Mouse (Mus musculus) embryo, embryonic 10.5 days (tissue): ENCODE data around the gene Gm20696.

Source experiments
- DNase-seq: peaks from one replicate; pipeline ENCODE4 v3.0.0-alpha.2; 2015; ENCODE audit warnings: low spot score

Gm20696 gene

GRCm38 (mm10) chr6:99439214-99439877 is 227.3 kb downstream of the Gm20696 start:
- peak; percentile 33 for DNase-seq

DNA sequence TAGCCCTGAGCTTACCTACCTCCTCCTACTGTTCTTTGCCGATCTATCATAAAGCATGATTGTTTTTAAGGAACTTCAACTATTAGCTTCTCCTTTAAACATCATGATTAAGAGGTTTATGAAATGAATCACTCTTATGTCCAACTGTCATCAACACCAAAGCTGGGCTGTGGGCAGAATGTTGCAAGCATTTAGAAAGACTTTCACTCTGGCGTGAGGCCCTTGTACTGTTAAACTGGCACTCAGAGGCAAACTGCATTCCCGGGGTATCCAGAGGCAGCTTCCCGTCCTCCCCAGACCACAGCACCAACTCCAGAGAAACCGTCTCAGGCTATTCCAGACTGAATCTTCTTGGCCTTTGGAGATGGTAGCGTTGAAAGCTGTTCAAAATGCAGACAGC is 230.2 kb downstream of the Gm20696 start:
- DNase-seq, result no peak

- no peak for DNase-seq
These were observed 231.5 kb downstream of the Gm20696 start for GRCm38 (mm10) chr6:99435140-99435539.

- no peak for DNase-seq
These were observed 233.6 kb downstream of the Gm20696 start for GRCm38 (mm10) chr6:99433006-99433405.

- DNase-seq, result no peak
These were observed 234.7 kb downstream of the Gm20696 start for GRCm38 (mm10) chr6:99431941-99432340.

DNA sequence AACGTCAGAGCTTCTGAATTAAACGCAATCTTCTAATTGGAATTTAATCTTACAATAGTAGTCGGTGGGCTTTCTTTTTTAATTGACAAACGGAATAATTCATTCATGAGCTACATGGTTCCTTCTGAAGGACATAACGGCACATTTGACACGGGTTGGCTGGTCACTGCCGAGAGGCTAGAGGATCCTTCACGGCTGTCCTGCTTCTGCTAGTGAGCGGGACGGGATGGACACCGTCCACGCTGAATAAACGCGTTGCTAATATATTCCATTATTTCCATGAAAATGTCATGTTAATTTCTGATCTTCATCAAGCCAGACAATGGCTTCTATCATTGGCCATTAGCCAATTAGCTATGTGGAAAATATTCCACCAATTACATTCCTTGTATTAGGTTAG is 236.0 kb downstream of the Gm20696 start:
- no peak for DNase-seq

- no peak for DNase-seq
These were observed 237.0 kb downstream of the Gm20696 start for GRCm38 (mm10) chr6:99429378-99430131.

DNA sequence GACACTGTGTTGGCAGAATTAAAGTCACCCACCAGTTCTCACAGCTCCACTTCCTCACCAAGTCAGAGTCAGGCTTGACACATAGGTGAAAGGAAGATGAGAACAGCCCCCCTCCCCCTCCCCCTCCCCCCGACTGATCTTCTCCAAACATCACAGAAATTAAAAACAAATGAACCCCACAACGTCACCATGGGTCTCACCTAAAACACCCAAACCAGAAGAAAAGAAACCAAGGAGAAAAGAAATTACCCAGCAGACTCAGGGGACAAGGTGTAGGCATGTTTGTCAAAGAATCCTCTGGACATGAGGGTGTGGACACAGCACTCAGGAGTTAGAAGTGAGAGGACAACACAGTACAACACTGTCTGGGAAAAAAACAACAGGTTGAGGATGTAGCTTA is 237.6 kb downstream of the Gm20696 start:
- DNase-seq, result no peak

GRCm38 (mm10) chr6:99427301-99427700 is 239.3 kb downstream of the Gm20696 start:
- DNase-seq, result no peak

GRCm38 (mm10) chr6:99425044-99425443 is 241.6 kb downstream of the Gm20696 start:
- DNase-seq, result no peak

- no peak for DNase-seq
These were observed 245.9 kb downstream of the Gm20696 start for GRCm38 (mm10) chr6:99420666-99421065.

DNA sequence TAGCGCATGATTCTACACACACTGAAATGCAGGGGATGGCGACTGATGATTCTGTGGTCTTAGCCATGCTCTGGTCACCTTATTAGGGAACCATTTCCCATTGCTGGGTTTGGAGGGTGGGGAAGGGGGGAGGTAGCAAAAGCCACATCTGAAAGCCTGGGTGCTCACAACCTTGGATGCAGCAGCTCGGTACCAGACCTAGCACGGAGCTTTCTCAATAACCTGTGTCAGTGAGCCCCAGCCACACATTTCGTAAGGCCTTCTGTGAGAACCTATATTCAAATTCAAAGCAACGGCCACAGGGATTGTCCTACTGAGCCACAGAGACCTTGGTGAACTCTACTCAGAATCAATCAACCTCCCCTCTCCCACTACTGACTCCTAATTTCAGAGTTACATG is 254.0 kb downstream of the Gm20696 start:
- no peak for DNase-seq

DNA sequence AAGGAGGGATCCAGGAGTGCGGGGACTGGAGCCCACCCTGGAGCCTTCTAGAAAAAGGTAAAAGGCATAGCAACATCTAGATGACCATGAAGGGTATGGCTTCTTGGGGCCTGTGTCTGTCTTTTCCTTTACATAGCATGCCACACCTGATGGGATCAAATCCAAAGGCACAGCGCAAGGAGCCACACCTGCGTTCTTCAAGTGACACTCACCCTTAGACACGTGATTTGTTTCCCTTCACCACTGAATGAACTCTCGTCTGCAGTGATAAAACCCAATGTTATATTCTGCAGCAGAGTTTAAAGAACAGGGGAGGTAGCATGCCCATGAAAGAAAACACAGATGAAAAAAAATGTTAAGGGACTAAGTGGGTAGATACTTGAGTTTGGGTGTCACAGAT is 257.0 kb downstream of the Gm20696 start:
- no peak for DNase-seq

DNA sequence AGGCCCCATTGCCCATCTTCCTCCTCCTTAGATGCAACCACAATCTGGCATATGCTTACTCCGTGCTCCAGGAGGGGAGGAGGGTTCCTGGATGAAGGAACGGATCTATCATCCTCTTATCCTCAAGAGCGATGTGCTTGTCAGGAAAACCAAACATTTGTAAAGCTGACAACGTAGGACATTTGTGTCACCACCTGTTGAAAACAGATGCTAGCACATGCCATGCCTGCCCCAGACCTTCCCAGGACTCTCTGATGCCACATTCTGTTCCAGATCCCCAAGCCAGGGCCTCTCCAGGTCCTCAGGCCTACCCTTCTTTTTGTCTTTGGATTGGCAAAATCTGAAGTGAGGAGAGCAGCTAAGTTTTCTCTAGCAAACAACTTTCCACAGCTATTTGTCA is 257.7 kb downstream of the Gm20696 start:
- DNase-seq, result no peak

- DNase-seq, result no peak
These were observed 262.7 kb downstream of the Gm20696 start for GRCm38 (mm10) chr6:99403755-99404390.

DNA sequence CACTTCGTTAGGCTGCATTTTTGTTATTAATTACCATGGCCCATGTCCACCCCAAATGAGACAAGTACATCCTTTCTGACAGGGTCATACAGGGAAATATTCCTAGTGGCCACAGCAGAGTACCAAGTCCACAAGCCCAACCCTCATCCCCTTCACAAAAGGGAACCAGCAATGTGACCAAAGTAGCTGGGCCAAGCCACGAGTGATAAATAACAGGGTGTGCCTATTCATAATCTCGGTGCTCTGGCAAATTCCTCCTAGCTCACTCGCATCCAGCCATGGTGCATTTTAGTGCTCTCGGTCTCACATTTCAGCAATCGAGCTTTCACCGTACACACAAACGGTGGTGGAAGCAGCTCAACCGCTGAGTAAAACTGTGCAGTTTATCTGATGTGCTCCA is 263.7 kb downstream of the Gm20696 start:
- no peak for DNase-seq

- DNase-seq, result no peak
These were observed 264.2 kb downstream of the Gm20696 start for GRCm38 (mm10) chr6:99402370-99402769.

- no peak for DNase-seq
These were observed 264.8 kb downstream of the Gm20696 start for GRCm38 (mm10) chr6:99401801-99402200.

DNA sequence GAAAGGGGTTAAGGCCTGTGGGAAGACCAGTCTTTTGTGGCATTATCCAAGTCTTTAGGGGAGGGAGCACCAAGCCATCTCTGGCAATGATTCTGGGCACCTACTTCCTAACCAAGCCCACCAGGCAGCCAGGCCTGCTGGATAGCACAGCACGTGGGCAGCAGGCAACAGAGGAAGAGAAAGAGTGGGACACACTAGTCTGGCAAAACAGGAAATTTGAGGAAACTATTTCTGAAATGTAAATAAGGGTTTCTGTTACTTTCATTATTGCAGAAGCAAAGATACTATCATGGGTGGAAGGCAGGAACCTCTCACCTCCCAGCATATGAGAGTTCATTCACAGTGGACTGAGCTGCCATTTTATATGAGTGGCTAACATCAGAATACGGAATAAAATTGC is 265.4 kb downstream of the Gm20696 start:
- DNase-seq, result peak; percentile 10

GRCm38 (mm10) chr6:99395745-99396144 is 270.9 kb downstream of the Gm20696 start:
- DNase-seq, result no peak

GRCm38 (mm10) chr6:99394801-99395200 is 271.8 kb downstream of the Gm20696 start:
- DNase-seq, result no peak

DNA sequence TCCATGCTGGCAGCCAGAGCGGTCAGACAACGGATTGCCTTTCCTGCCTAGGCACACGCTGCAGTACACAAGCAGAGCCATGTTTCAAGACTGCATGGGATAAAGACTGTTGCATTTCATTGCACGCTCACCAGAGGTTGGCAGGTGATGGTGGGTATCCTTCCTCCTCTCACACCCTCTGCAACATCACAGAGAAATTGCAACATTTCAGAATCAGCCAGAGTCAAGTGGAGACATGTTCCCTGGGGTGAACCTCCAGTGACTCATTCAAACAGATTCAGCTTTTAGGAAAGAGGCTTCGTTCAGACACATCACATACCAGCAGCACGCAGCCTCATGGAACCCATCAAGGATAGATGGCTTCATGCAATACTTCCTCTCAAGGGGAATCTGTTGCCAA is 274.1 kb downstream of the Gm20696 start:
- no peak for DNase-seq
